Mouse (Mus musculus): ENCODE measurements around the gene Il12rb1. TPM values are rescaled to one million over a fixed set of nuclear protein-coding genes. Genes with fewer than 3 reads are reported as not detected.
A peak's percentile ranks its signal among the peaks of the same experiment; 100 is the strongest.

Il12rb1 gene
- polyA plus RNA-seq, 1 experiment = 0.20 TPM

- TF ChIP-seq CTCF (IDR thresholded peaks at IDR 0.05; ENCODE audit: low read depth, low read length) (no peak), POLR2A (IDR thresholded peaks at IDR 0.05; ENCODE audit: borderline replicate concordance, low read depth, low read length) (no peak)
- Histone ChIP-seq H3K4me1 (ENCODE audit: control insufficient read depth, insufficient read depth, low read length) (peaks cover 10% of the 10 kb centered on the region), H3K27ac (ENCODE audit: insufficient read depth, low read depth, low read length) (no peak overlapping the region), H3K4me3 (ENCODE audit: insufficient read depth, low read length) (no peak overlapping the region)
Measured at GRCm38 (mm10) chr8:70843941-70844340, 35.7 kb downstream of the Il12rb1 start.

DNA sequence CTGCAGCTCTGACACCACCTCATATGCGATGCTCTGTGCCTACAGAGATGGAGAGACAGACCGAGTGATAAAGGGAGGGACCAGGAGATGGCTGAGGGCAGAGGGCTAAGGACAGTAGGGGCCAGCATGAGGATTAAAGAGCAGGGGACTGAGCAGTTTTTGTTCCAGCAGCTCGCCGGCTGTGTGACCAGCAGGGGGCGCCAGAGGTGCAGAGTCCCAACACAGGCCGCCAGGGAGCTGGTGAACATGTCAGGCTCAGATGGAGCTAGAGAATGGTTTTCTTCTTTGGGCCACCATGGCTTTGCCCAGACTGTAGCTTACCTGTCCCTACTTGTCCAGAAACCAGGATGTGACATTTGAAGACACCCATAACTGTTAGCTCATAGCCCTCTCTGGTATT is 36.3 kb downstream of the Il12rb1 start:
- H3K4me1 ChIP-seq (ENCODE audit: control insufficient read depth, insufficient read depth, low read length) = peaks cover 10% of the 10 kb centered on the region

GRCm38 (mm10) chr8:70845108-70845507 is 36.9 kb downstream of the Il12rb1 start:
- TF ChIP-seq POLR2A (IDR thresholded peaks at IDR 0.05; ENCODE audit: borderline replicate concordance, low read depth, low read length) (no peak), CTCF (IDR thresholded peaks at IDR 0.05; ENCODE audit: low read depth, low read length) (no peak)
- H3K4me1 ChIP-seq (ENCODE audit: control insufficient read depth, insufficient read depth, low read length) = peaks cover 9% of the 10 kb centered on the region
- H3K27ac ChIP-seq (ENCODE audit: insufficient read depth, low read depth, low read length) = no peak overlapping the region
- H3K4me3 ChIP-seq (ENCODE audit: insufficient read depth, low read length) = no peak overlapping the region

More for the DNA sequence above, 36.3 kb downstream of the Il12rb1 start:
- Histone ChIP-seq H3K27ac (ENCODE audit: insufficient read depth, low read depth, low read length) (no peak overlapping the region), H3K4me3 (ENCODE audit: insufficient read depth, low read length) (no peak overlapping the region)
- TF ChIP-seq POLR2A (IDR thresholded peaks at IDR 0.05; ENCODE audit: borderline replicate concordance, low read depth, low read length) = no peak
- peak; percentile 87 for TF ChIP-seq CTCF (IDR thresholded peaks at IDR 0.05; ENCODE audit: low read depth, low read length)

- no peak overlapping the region for H3K27ac ChIP-seq (ENCODE audit: insufficient read depth, low read depth, low read length)
- no peaks in the 10 kb centered on the region for H3K4me1 ChIP-seq (ENCODE audit: control insufficient read depth, insufficient read depth, low read length)
- no peak overlapping the region for H3K4me3 ChIP-seq (ENCODE audit: insufficient read depth, low read length)
- TF ChIP-seq CTCF (IDR thresholded peaks at IDR 0.05; ENCODE audit: low read depth, low read length) (0 out of 2 replicates have a peak, but pooled peaks have one; percentile 8), POLR2A (IDR thresholded peaks at IDR 0.05; ENCODE audit: borderline replicate concordance, low read depth, low read length) (no peak)
Measured at GRCm38 (mm10) chr8:70846371-70847154, 38.3 kb downstream of the Il12rb1 start.

DNA sequence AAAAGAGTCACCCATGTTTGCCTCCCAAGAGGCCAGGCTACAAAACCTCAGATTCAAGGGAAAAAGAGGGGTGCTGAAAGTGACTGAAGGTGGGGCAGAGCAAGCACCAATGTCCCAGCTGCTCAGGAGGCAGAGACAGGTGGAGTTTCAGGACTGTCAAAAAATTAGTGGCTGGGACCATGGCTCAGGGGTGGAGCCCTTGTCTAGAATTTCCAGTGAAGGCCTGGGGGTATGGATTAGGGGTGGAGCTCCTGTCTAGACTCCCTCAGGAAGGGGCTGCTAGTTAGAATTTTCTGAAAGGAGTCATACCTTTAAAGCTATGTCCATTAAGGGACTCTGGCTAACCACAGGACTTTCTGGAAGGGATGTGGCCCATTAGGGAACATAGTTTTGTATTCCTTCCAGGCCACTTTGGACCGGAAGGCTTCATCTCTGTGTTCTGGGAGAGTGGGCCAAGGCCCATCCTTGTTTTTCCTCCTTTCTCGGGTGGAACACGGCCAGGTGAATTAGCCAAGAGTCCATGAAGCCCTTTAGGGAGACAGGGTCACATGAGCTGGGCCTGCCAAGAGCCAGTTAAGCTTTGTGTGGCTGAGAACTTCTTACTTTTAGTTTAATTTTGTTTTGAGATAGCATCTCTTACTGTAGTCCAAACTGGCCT is 41.2 kb downstream of the Il12rb1 start:
- Histone ChIP-seq H3K27ac (ENCODE audit: insufficient read depth, low read depth, low read length) (no peak overlapping the region), H3K4me1 (ENCODE audit: control insufficient read depth, insufficient read depth, low read length) (peaks cover 9% of the 10 kb centered on the region), H3K4me3 (ENCODE audit: insufficient read depth, low read length) (no peak overlapping the region)
- TF ChIP-seq POLR2A (IDR thresholded peaks at IDR 0.05; ENCODE audit: borderline replicate concordance, low read depth, low read length) = no peak

DNA sequence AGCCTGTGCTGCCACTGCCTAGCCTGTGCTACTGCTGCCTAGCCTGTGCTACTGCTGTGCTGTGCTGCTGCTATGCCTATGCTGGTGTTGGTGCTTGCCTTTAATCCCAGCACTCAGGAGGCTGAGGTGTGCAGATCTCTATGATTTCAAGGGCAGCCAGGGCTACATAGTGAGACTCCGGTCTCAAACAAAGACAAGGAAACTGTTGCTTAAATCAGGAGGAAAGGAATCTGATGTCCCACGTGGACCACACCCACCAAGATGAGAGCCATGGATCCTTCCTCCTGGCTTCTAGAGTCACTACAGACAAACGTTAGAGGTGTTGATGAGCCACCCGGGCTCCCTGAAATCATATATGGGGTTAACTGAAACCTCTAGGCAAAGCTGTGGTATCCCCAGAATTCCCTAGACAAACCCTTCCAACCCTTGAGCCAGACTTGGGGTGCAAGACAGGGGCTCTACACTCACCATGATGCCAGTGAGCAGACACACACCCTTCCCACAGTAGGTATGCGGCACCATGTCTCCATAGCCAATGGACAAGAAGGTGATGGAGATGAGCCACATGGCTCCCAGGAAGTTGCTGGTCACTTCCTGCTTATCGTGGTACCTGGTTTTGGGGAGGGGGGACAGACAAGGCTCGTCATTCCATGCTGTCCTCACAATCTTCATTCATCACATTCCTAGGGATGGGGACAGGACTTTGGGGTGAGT is 42.0 kb downstream of the Il12rb1 start:
- Histone ChIP-seq H3K4me3 (ENCODE audit: insufficient read depth, low read length) (no peak overlapping the region), H3K4me1 (ENCODE audit: control insufficient read depth, insufficient read depth, low read length) (peaks cover 13% of the 10 kb centered on the region), H3K27ac (ENCODE audit: insufficient read depth, low read depth, low read length) (no peak overlapping the region)
- TF ChIP-seq POLR2A (IDR thresholded peaks at IDR 0.05; ENCODE audit: borderline replicate concordance, low read depth, low read length) (no peak), CTCF (IDR thresholded peaks at IDR 0.05; ENCODE audit: low read depth, low read length) (no peak)

GRCm38 (mm10) chr8:70850947-70851346 is 42.7 kb downstream of the Il12rb1 start:
- H3K4me3 ChIP-seq (ENCODE audit: insufficient read depth, low read length) = no peak overlapping the region
- TF ChIP-seq POLR2A (IDR thresholded peaks at IDR 0.05; ENCODE audit: borderline replicate concordance, low read depth, low read length) (no peak), CTCF (IDR thresholded peaks at IDR 0.05; ENCODE audit: low read depth, low read length) (no peak)
- no peak overlapping the region for H3K27ac ChIP-seq (ENCODE audit: insufficient read depth, low read depth, low read length)
- H3K4me1 ChIP-seq (ENCODE audit: control insufficient read depth, insufficient read depth, low read length) = peaks cover 13% of the 10 kb centered on the region

DNA sequence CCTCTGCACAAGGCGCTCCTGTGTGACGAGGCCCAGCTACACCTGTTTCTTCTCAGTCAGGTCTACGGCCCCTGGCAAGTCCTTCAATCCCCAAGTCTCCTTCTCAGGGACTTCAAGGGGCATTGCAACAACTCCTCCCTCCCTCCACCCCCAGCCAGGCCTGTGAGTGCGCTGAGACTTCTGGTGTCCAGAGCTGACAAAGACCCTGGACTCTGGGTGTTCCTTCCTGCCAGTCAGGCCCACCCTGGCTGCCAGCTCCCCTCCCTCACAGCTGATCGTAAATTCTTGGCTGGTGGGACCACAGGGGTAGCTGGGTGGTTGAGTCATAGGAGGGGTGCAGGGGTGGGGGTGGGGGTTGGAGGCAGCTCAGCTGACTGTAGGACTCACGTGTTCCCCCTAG is 43.6 kb downstream of the Il12rb1 start:
- Histone ChIP-seq H3K27ac (ENCODE audit: insufficient read depth, low read depth, low read length) (no peak overlapping the region), H3K4me1 (ENCODE audit: control insufficient read depth, insufficient read depth, low read length) (peaks cover 13% of the 10 kb centered on the region), H3K4me3 (ENCODE audit: insufficient read depth, low read length) (no peak overlapping the region)
- TF ChIP-seq CTCF (IDR thresholded peaks at IDR 0.05; ENCODE audit: low read depth, low read length) (no peak), POLR2A (IDR thresholded peaks at IDR 0.05; ENCODE audit: borderline replicate concordance, low read depth, low read length) (no peak)

- peaks cover 13% of the 10 kb centered on the region for H3K4me1 ChIP-seq (ENCODE audit: control insufficient read depth, insufficient read depth, low read length)
- TF ChIP-seq CTCF (IDR thresholded peaks at IDR 0.05; ENCODE audit: low read depth, low read length) (no peak), POLR2A (IDR thresholded peaks at IDR 0.05; ENCODE audit: borderline replicate concordance, low read depth, low read length) (no peak)
- no peak overlapping the region for H3K4me3 ChIP-seq (ENCODE audit: insufficient read depth, low read length)
- no peak overlapping the region for H3K27ac ChIP-seq (ENCODE audit: insufficient read depth, low read depth, low read length)
Measured at GRCm38 (mm10) chr8:70852595-70853231, 44.5 kb downstream of the Il12rb1 start.
